Mouse (Mus musculus) intestine, embryonic 15.5 days (tissue): ENCODE measurements around the gene Stk25. TPM values are rescaled to one million over a fixed set of nuclear protein-coding genes. Genes with fewer than 3 reads are reported as not detected.
A peak's percentile ranks its signal among the peaks of the same experiment; 100 is the strongest.

Experiments
- ATAC-seq: fragments of 200-750 bp; cut with Nextera tagmentation; 2 replicates; pipeline ENCODE4 v1.8.0; 2017; ENCODE audit warnings: moderate TSS enrichment, moderate library complexity
- H3K27ac ChIP-seq: fragments of 300-500 bp; sonication (generic); 2 replicates; pipeline ENCODE4 v1.5.1; 2015; ENCODE audit warnings: mild to moderate bottlenecking, inconsistent platforms
- H3K27me3 ChIP-seq: fragments of 300-500 bp; sonication (generic); replicated peaks from 2 replicates; pipeline ENCODE4 v1.6.1; 2015; ENCODE audit warnings: inconsistent platforms
- H3K36me3 ChIP-seq: fragments of 300-500 bp; sonication (generic); 2 replicates; pipeline ENCODE4 v1.6.1; 2015; ENCODE audit warnings: inconsistent platforms
- H3K4me1 ChIP-seq: fragments of 300-500 bp; sonication (generic); replicated peaks from 2 replicates; pipeline ENCODE4 v1.6.1; 2015; ENCODE audit warnings: inconsistent platforms
- H3K4me2 ChIP-seq: fragments of 300-500 bp; sonication (generic); replicated peaks from 2 replicates; pipeline ENCODE4 v1.6.1; 2015; ENCODE audit warnings: mild to moderate bottlenecking, inconsistent platforms
- H3K4me3 ChIP-seq: fragments of 300-500 bp; sonication (generic); replicated peaks from 2 replicates; pipeline ENCODE4 v1.5.1; 2015; ENCODE audit warnings: inconsistent platforms
- H3K9ac ChIP-seq: fragments of 300-500 bp; sonication (generic); 2 replicates; pipeline ENCODE4 v1.6.1; 2015; ENCODE audit warnings: inconsistent platforms
- H3K9me3 ChIP-seq: fragments of 300-500 bp; sonication (generic); 2 replicates; pipeline ENCODE4 v1.6.1; 2016; ENCODE audit warnings: inconsistent platforms
- WGBS: fragments of 180-500 bp; shearing (Covaris S2); methylation state at CpG from one replicate; pipeline ENCODE4 v1.1.7; 2015; 5-methylcytosine and 5-hydroxymethylcytosine counted together
- polyA plus RNA-seq: library from polyadenylated mRNA; unstranded; fragments of >200 nt; fragmentation: Nextera tagmentation; extraction: Ambion mirVana; gene quantifications from 2 replicates; pipeline ENCODE4 v1.2.1, GENCODE M21; 2015

Gene Stk25
- polyA plus RNA-seq, 1 experiment from 2014 or later = 143 TPM

DNA sequence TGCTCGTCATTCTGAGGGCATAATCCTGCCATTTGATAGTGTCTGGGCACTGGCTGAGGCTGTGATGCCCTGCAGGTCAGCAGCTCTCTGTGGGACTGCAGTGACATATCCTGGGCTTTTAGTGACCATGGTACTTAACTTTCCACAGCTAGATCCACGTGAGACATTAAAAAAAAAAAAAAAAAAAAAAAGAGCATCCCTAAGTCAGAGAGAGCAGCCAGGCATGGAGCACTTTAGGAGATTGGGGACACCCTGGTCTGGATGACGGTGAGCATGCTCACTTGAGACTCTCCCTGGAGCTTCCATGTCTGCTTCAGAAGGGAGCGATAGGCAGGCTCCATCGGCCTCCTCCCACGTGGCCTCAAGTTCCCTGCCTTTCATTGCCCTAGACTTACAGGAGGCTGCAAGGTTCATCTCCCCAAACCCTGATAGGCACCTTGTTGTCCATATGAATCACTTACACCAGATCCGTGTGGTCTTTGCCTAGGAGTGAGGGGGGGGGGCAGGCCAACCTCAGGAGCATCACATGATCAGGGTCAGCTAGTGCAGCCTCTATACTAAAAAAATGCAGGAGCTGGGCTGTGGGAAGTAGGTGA is 31.5 kb upstream of the Stk25 start:
- Histone ChIP-seq H3K27ac (no peak overlapping the region), H3K9me3 (no peaks in the 10 kb centered on the region), H3K36me3 (no peaks in the 10 kb centered on the region), H3K9ac (no peak overlapping the region), H3K4me1 (peaks cover 8% of the 10 kb centered on the region), H3K4me3 (no peak overlapping the region), H3K27me3 (no peaks in the 10 kb centered on the region), H3K4me2 (no peak overlapping the region)
- no peak for ATAC-seq
- 78% methylated on average over 7 of the region's 7 CpGs for WGBS

- WGBS = 75% methylated on average over 8 of the region's 8 CpGs
- Histone ChIP-seq H3K27me3 (no peaks in the 10 kb centered on the region), H3K9me3 (no peaks in the 10 kb centered on the region), H3K27ac (no peak overlapping the region), H3K9ac (no peak overlapping the region), H3K36me3 (no peaks in the 10 kb centered on the region), H3K4me2 (0 out of 2 replicates have a peak overlapping the region, but pooled peaks have one; percentile 96), H3K4me1 (peaks cover 8% of the 10 kb centered on the region), H3K4me3 (no peak overlapping the region)
- no peak for ATAC-seq
Observed at GRCm38 (mm10) chr1:93688154-93688553, 29.7 kb upstream of the Stk25 start.

GRCm38 (mm10) chr1:93686961-93687320 is 28.5 kb upstream of the Stk25 start:
- WGBS = 47% methylated on average over 3 of the region's 3 CpGs
- H3K4me1 ChIP-seq = peaks cover 8% of the 10 kb centered on the region
- no peak overlapping the region for H3K27ac ChIP-seq
- peak overlapping the region; percentile 69 for H3K9ac ChIP-seq
- H3K36me3 ChIP-seq = no peaks in the 10 kb centered on the region
- peak overlapping the region; percentile 64 for H3K4me3 ChIP-seq
- peak overlapping the region; percentile 96 for H3K4me2 ChIP-seq
- H3K27me3 ChIP-seq = no peaks in the 10 kb centered on the region
- no peak for ATAC-seq
- no peaks in the 10 kb centered on the region for H3K9me3 ChIP-seq

DNA sequence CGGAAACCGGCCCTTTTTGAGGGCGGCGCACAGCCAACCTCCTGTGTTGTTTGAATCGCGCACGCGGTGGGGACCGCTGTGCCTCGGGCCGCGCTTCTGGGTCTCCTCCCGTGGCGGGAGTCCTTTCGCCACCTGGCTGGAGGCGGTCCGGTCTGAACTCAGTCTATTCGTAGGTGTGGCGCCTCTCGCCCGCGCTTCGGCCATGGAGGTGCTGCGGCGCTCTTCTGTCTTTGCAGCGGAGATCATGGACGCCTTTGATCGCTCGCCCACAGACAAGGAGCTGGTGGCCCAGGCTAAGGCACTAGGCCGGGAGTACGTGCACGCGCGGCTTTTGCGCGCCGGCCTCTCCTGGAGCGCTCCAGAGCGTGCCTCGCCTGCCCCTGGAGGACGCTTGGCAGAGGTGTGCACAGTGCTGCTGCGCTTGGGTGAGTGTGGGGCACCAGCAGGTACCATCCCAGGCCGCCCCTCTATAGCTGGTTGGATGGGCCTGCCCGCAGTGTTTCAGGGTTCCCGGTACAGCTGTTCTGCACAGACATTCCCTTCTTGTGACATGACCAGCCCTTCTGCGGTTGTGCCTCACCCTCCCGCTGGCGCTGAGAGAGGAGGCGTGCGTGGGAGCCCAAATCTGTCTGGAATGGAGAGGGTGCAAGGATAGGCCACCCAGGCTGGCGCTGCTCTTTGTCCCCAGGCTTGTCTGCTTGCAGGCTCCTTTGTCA is 27.9 kb upstream of the Stk25 start:
- Histone ChIP-seq H3K27me3 (no peaks in the 10 kb centered on the region), H3K4me2 (peak overlapping the region; percentile 96), H3K9me3 (no peaks in the 10 kb centered on the region), H3K27ac (peak overlapping the region; percentile 64; the same call in 1 of the 2 replicates), H3K36me3 (no peaks in the 10 kb centered on the region), H3K4me3 (peak overlapping the region; percentile 64), H3K9ac (peak overlapping the region; percentile 69), H3K4me1 (peaks cover 8% of the 10 kb centered on the region)
- peak; percentile 87 for ATAC-seq
- 4% methylated on average over 51 of the region's 51 CpGs for WGBS

- H3K4me2 ChIP-seq = peak within 1 kb of the TSS; percentile 96
- H3K9ac ChIP-seq = peak within 1 kb of the TSS; percentile 69
- WGBS = under 1% methylated on average over 78 of the region's 78 CpGs
- peaks cover 8% of the 10 kb centered on the region for H3K4me1 ChIP-seq
- no peaks in the 10 kb centered on the region for H3K36me3 ChIP-seq
- ATAC-seq = peak; percentile 70
- H3K9me3 ChIP-seq = no peaks in the 10 kb centered on the region
- H3K27me3 ChIP-seq = no peaks in the 10 kb centered on the region
- H3K4me3 ChIP-seq = peak within 1 kb of the TSS; percentile 64
- H3K27ac ChIP-seq = peak within 1 kb of the TSS; percentile 64
Observed at GRCm38 (mm10) chr1:93685401-93686244, 27.2 kb upstream of the Stk25 start, which contains the start of gene Bok. Bok (plus strand) TSS chr1:93685660.

GRCm38 (mm10) chr1:93679889-93680568 is 21.6 kb upstream of the Stk25 start:
- Histone ChIP-seq H3K4me1 (no peaks in the 10 kb centered on the region), H3K4me3 (no peak overlapping the region), H3K27ac (no peak overlapping the region), H3K27me3 (no peaks in the 10 kb centered on the region), H3K36me3 (no peaks in the 10 kb centered on the region), H3K9me3 (no peaks in the 10 kb centered on the region), H3K9ac (no peak overlapping the region), H3K4me2 (no peak overlapping the region)
- 53% methylated on average over 7 of the region's 7 CpGs for WGBS
- peak; percentile 59 for ATAC-seq

DNA sequence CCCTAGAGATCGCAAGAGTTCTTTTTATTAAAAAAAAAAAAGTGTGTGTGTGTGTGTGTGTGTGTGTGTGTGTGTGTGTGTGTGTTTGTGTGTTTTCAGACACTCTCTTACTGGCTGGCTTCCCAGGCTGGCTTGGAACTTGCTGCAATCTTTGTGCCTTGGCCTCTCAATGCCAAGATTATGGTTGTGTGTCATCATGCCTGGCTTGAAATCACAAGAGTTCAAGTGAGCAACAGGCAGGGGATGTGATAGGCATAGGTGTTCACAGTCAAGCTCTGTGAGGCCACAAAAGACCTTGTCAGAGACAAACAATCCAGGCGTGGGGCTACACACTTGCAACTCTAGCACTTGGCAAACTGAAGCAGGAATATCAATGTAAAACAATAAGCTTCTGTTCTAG is 19.9 kb upstream of the Stk25 start:
- 61% methylated on average over 2 of the region's 2 CpGs for WGBS
- Histone ChIP-seq H3K9ac (no peak overlapping the region), H3K4me2 (no peak overlapping the region), H3K4me1 (no peaks in the 10 kb centered on the region), H3K36me3 (no peaks in the 10 kb centered on the region), H3K27ac (no peak overlapping the region), H3K27me3 (no peaks in the 10 kb centered on the region), H3K4me3 (no peak overlapping the region), H3K9me3 (no peaks in the 10 kb centered on the region)
- ATAC-seq = no peak

DNA sequence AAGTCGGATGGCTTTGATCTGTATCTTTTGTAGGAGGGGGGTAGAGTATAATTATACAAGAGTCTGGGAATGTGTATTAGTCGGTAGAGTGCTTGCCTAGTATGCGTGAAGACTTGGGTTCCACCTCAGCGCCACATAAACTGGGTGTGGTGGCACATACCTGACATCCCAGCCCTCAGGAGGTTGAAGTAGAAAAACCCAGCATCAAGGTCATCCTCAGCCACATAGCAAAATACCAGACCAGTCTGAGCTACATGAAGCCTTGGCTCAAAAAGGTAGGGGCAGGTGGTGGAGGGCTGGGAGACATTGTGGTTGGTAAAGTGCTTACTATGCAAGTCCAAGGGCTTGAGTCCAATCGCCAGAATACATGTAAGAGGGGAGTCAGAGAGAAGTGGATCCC is 14.2 kb upstream of the Stk25 start:
- Histone ChIP-seq H3K27ac (no peak overlapping the region), H3K9ac (no peak overlapping the region), H3K27me3 (no peaks in the 10 kb centered on the region), H3K4me1 (peaks cover 6% of the 10 kb centered on the region; the same call in 1 of the 2 replicates), H3K4me2 (no peak overlapping the region), H3K36me3 (no peaks in the 10 kb centered on the region), H3K4me3 (no peak overlapping the region), H3K9me3 (no peaks in the 10 kb centered on the region)
- no peak for ATAC-seq
- WGBS = 88% methylated on average over 5 of the region's 5 CpGs

DNA sequence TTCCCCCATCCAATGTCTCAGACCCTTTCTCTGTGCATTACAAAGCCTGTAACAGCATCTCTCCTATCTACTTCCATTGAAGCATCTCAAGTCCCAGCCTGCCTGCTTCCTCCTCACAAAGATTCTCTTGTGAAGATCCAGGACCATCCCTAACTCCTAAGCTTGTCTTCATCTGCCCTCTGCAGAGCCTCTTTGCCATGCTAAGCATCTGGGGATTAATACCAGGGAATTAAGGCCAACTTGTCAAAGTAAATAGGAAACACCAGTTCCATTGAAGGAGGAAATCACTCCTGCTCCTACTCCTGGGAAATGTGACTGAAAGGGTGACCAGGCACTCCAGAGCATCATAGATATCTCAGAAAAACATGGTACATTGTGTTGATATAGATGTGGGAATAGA is 11.5 kb upstream of the Stk25 start:
- Histone ChIP-seq H3K9ac (no peak overlapping the region), H3K4me2 (no peak overlapping the region), H3K27me3 (no peaks in the 10 kb centered on the region), H3K27ac (no peak overlapping the region), H3K4me3 (no peak overlapping the region), H3K4me1 (peaks cover 10% of the 10 kb centered on the region; the same call in 1 of the 2 replicates), H3K9me3 (no peaks in the 10 kb centered on the region), H3K36me3 (no peaks in the 10 kb centered on the region)
- ATAC-seq = no peak

- H3K27ac ChIP-seq = peak overlapping the region; percentile 57; the same call in 1 of the 2 replicates
- H3K4me3 ChIP-seq = peak overlapping the region; percentile 34
- peak; percentile 89 for ATAC-seq
- H3K9me3 ChIP-seq = no peaks in the 10 kb centered on the region
- WGBS = 6% methylated on average over 17 of the region's 17 CpGs
- H3K4me2 ChIP-seq = peak overlapping the region; percentile 67
- peaks cover 10% of the 10 kb centered on the region; the same call in 1 of the 2 replicates for H3K4me1 ChIP-seq
- H3K9ac ChIP-seq = peak overlapping the region; percentile 43
- H3K36me3 ChIP-seq = no peaks in the 10 kb centered on the region
- no peaks in the 10 kb centered on the region for H3K27me3 ChIP-seq
Observed at GRCm38 (mm10) chr1:93668791-93669548, 10.5 kb upstream of the Stk25 start.

DNA sequence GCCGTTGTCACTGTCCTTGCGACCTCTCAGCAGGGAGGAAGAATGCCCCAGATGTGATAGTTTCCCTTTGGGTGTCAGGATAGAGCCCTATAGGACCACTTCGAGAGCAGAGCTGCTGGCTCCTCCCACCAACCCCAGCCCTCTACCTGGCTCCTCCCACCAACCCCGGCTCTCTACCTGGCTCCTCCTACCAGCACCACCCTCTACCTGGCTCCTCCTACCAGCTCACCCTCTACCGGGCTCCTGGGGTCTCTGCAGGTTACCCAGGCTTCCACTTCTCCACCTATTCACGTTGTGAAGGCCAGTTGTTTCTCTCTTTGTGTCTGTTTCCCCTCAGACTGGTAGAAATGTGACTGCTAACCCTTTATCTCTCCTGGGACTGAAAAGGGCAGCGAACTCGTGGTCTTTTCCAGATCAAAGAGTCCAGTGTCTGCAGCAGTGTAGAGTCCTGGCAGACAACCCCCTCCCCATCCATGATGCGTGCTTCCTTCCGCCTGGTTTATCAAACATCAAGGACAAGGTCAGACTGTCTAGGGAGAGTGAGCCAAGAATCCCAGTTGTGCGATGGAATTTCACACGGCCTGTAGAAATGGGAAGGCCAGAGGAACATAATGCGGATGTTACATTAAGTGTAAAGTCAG is 9.4 kb upstream of the Stk25 start:
- 29% methylated on average over 13 of the region's 13 CpGs for WGBS
- Histone ChIP-seq H3K9ac (no peak overlapping the region), H3K36me3 (no peaks in the 10 kb centered on the region), H3K4me2 (no peak overlapping the region), H3K27me3 (no peaks in the 10 kb centered on the region), H3K27ac (no peak overlapping the region), H3K4me1 (peaks cover 10% of the 10 kb centered on the region; the same call in 1 of the 2 replicates), H3K9me3 (no peaks in the 10 kb centered on the region), H3K4me3 (no peak overlapping the region)
- peak; percentile 61 for ATAC-seq
